8 mouse cellular contexts compared by ENCODE assay signal in the genomic region with DNA sequence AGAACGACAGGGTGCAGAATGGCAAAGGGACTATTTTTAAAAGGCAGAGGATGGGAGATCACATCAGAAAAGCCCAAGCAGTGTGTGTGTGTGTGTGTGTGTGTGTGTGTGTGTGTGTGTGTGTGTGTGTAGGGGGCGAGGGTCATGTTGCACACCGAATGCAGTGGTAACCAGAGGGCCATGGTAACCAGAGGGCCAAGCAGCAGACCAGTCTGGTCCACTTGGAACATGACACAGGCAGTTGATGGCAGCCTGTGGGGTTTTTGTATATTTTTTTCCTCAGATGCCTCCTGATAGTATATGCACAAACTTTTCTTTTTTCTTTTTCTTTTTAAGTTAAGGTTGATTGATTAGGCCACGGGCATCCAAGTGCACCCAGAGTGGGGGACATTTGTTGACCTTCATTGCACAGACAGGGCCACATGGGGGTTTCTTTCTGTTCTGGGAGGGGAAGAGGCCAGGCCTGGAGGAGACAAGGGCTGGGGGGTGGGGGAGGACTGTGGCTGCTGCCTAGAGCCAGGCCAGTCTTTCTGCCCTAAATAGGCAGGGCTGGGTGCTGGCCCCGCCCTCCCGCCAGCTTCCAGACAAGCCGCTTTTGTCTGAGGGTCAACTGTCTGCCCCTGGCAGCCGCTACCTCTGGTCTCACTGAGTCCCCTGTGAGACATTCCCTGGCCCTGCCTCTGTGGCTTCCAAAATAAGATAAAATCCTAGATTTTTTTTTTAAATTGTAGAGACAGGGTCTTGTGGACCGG. TPM values are rescaled to one million over a fixed set of nuclear protein-coding genes. Genes with fewer than 3 reads are reported as not detected.
DNase-seq lines count a peak whose midpoint lies in the region; ATAC-seq lines count a peak whose summit lies in the region.

No protein-coding gene starts in this region.

- no peaks in the 10 kb centered on the region for H3K9me3 ChIP-seq in neural tube, embryonic 15.5 days (replicated peaks)
- H3K9me3 ChIP-seq in forebrain, embryonic 10.5 days: peaks cover 8% of the 10 kb centered on the region; the same call in 1 of the 2 replicates
- H3K9me3 ChIP-seq in hindbrain, embryonic 11.5 days (ENCODE audit: control insufficient read depth, low read length): no peaks in the 10 kb centered on the region
- no peaks in the 10 kb centered on the region for H3K9me3 ChIP-seq in midbrain, embryonic 13.5 days

- no peak for ATAC-seq in neural tube, embryonic 15.5 days (ENCODE audit: low FRiP score)
- peak; percentile 59 for ATAC-seq in hindbrain, embryonic 11.5 days (ENCODE audit: low FRiP score)
- no peak for ATAC-seq in midbrain, embryonic 13.5 days

- H3K27me3 ChIP-seq in neural tube, embryonic 15.5 days (replicated peaks): peaks cover 21% of the 10 kb centered on the region
- peaks cover 22% of the 10 kb centered on the region for H3K27me3 ChIP-seq in forebrain, embryonic 10.5 days (ENCODE audit: poor library complexity, severe bottlenecking)
- H3K27me3 ChIP-seq in hindbrain, embryonic 11.5 days (ENCODE audit: control insufficient read depth, insufficient read depth, low read length): peaks cover 16% of the 10 kb centered on the region
- peaks cover 22% of the 10 kb centered on the region for H3K27me3 ChIP-seq in midbrain, embryonic 13.5 days

- H3K4me2 ChIP-seq in neural tube, embryonic 15.5 days: no peak overlapping the region; the same call in 1 of the 2 replicates
- no peak overlapping the region for H3K4me2 ChIP-seq in hindbrain, embryonic 11.5 days (replicated peaks; ENCODE audit: low read depth, low read length)
- H3K4me2 ChIP-seq in midbrain, embryonic 13.5 days (replicated peaks): no peak overlapping the region

- peak; percentile 85 for DNase-seq in neural tube, embryonic 10.5 days (ENCODE audit: extremely low spot score, low spot score)
- peak; percentile 85 for DNase-seq in forebrain, embryonic 10.5 days (ENCODE audit: extremely low spot score, low spot score)
- DNase-seq in hindbrain, embryonic 11.5 days (ENCODE audit: low spot score): peak; percentile 87
- DNase-seq in right cerebral cortex, adult 18-20 months: no peak
- DNase-seq in cerebellum, adult 18-20 months: no peak
- no peak for DNase-seq in thymus, postnatal 4 days

- no peak overlapping the region for H3K4me3 ChIP-seq in neural tube, embryonic 15.5 days (replicated peaks)
- H3K4me3 ChIP-seq in forebrain, embryonic 10.5 days: peak overlapping the region; percentile 33
- H3K4me3 ChIP-seq in hindbrain, embryonic 11.5 days (ENCODE audit: low read depth, low read length): no peak overlapping the region; the same call in 1 of the 2 replicates
- H3K4me3 ChIP-seq in midbrain, embryonic 13.5 days (replicated peaks): no peak overlapping the region

- no peak overlapping the region for H3K27ac ChIP-seq in neural tube, embryonic 15.5 days (replicated peaks)
- H3K27ac ChIP-seq in forebrain, embryonic 10.5 days: peak overlapping the region; percentile 91
- peak overlapping the region; percentile 88 for H3K27ac ChIP-seq in hindbrain, embryonic 11.5 days (ENCODE audit: low read depth, low read length)
- peak overlapping the region; percentile 63 for H3K27ac ChIP-seq in midbrain, embryonic 13.5 days

- H3K9ac ChIP-seq in neural tube, embryonic 15.5 days (replicated peaks): no peak overlapping the region
- H3K9ac ChIP-seq in hindbrain, embryonic 11.5 days (ENCODE audit: low read depth, low read length): no peak overlapping the region
- peak overlapping the region; percentile 47; the same call in 1 of the 2 replicates for H3K9ac ChIP-seq in midbrain, embryonic 13.5 days (replicated peaks)

- peaks cover 20% of the 10 kb centered on the region for H3K36me3 ChIP-seq in neural tube, embryonic 15.5 days
- peaks cover 56% of the 10 kb centered on the region for H3K36me3 ChIP-seq in forebrain, embryonic 10.5 days (replicated peaks)
- 0 out of 2 replicates have a peak, but pooled peaks cover 2% of the 10 kb centered on the region for H3K36me3 ChIP-seq in hindbrain, embryonic 11.5 days (ENCODE audit: control insufficient read depth, insufficient read depth, low read length)
- H3K36me3 ChIP-seq in midbrain, embryonic 13.5 days: peaks cover 31% of the 10 kb centered on the region

- WGBS in neural tube, embryonic 15.5 days: 20% methylated on average over 9 of the region's 9 CpGs
- 27% methylated on average over 9 of the region's 9 CpGs for WGBS in forebrain, embryonic 10.5 days
- 10% methylated on average over 9 of the region's 9 CpGs for WGBS in hindbrain, embryonic 11.5 days
- WGBS in midbrain, embryonic 13.5 days: 22% methylated on average over 9 of the region's 9 CpGs

- H3K4me1 ChIP-seq in neural tube, embryonic 15.5 days: peaks cover 28% of the 10 kb centered on the region
- H3K4me1 ChIP-seq in forebrain, embryonic 10.5 days: peaks cover 59% of the 10 kb centered on the region
- peaks cover 9% of the 10 kb centered on the region for H3K4me1 ChIP-seq in hindbrain, embryonic 11.5 days (replicated peaks; ENCODE audit: control insufficient read depth, insufficient read depth, low read length)
- peaks cover 30% of the 10 kb centered on the region for H3K4me1 ChIP-seq in midbrain, embryonic 13.5 days (replicated peaks)

RNA-seq across cellular contexts. Expression of a gene that starts 4.9 kb away (rescaled TPM):
- polyA plus RNA-seq in neural tube, embryonic 15.5 days (2015; fragmentation: Nextera tagmentation; extraction: Ambion mirVana): 3.7 and 4.8 TPM in 2 replicates
- 1.9 and 2.2 TPM in 2 replicates for polyA plus RNA-seq in forebrain, embryonic 10.5 days (2016; fragmentation: Nextera tagmentation; extraction: Ambion mirVana)
- polyA plus RNA-seq in hindbrain, embryonic 11.5 days (2014; fragmentation: Nextera tagmentation; extraction: Ambion mirVana): 7.6 and 8.0 TPM in 2 replicates
- polyA plus RNA-seq in midbrain, embryonic 13.5 days (2015; fragmentation: Nextera tagmentation; extraction: Ambion mirVana): 2.8 and 2.9 TPM in 2 replicates

RNA-seq across cellular contexts. Expression of a gene that starts 11.6 kb away (rescaled TPM):
- polyA plus RNA-seq in neural tube, embryonic 15.5 days (2015; fragmentation: Nextera tagmentation; extraction: Ambion mirVana): 4.0 and 4.1 TPM in 2 replicates
- polyA plus RNA-seq in forebrain, embryonic 10.5 days (2016; fragmentation: Nextera tagmentation; extraction: Ambion mirVana): 5.5 and 6.6 TPM in 2 replicates
- 9.0 and 11.0 TPM in 2 replicates for polyA plus RNA-seq in hindbrain, embryonic 11.5 days (2014; fragmentation: Nextera tagmentation; extraction: Ambion mirVana)
- polyA plus RNA-seq in midbrain, embryonic 13.5 days (2015; fragmentation: Nextera tagmentation; extraction: Ambion mirVana): 23.4 and 30.8 TPM in 2 replicates

RNA-seq across cellular contexts. Expression of a gene that starts 26.3 kb away (rescaled TPM):
- polyA plus RNA-seq in neural tube, embryonic 15.5 days (2015; fragmentation: Nextera tagmentation; extraction: Ambion mirVana): 1.1 and 1.3 TPM in 2 replicates
- 0.10 TPM in 2 replicates for polyA plus RNA-seq in forebrain, embryonic 10.5 days (2016; fragmentation: Nextera tagmentation; extraction: Ambion mirVana)
- polyA plus RNA-seq in hindbrain, embryonic 11.5 days (2014; fragmentation: Nextera tagmentation; extraction: Ambion mirVana): 0.56 and 0.81 TPM in 2 replicates
- 0.41 and 0.54 TPM in 2 replicates for polyA plus RNA-seq in midbrain, embryonic 13.5 days (2015; fragmentation: Nextera tagmentation; extraction: Ambion mirVana)

RNA-seq across cellular contexts. Expression of a gene that starts 37.3 kb away (rescaled TPM):
- polyA plus RNA-seq in neural tube, embryonic 15.5 days (2015; fragmentation: Nextera tagmentation; extraction: Ambion mirVana): 5.0 and 8.4 TPM in 2 replicates
- polyA plus RNA-seq in forebrain, embryonic 10.5 days (2016; fragmentation: Nextera tagmentation; extraction: Ambion mirVana): 9.6 and 10.7 TPM in 2 replicates
- 8.8 and 9.4 TPM in 2 replicates for polyA plus RNA-seq in hindbrain, embryonic 11.5 days (2014; fragmentation: Nextera tagmentation; extraction: Ambion mirVana)
- 6.4 and 6.6 TPM in 2 replicates for polyA plus RNA-seq in midbrain, embryonic 13.5 days (2015; fragmentation: Nextera tagmentation; extraction: Ambion mirVana)

RNA-seq across cellular contexts. Expression of a gene that starts 43.9 kb away (rescaled TPM):
- 336 and 404 TPM in 2 replicates for polyA plus RNA-seq in neural tube, embryonic 15.5 days (2015; fragmentation: Nextera tagmentation; extraction: Ambion mirVana)
- polyA plus RNA-seq in forebrain, embryonic 10.5 days (2016; fragmentation: Nextera tagmentation; extraction: Ambion mirVana): 156 and 163 TPM in 2 replicates
- 322 and 337 TPM in 2 replicates for polyA plus RNA-seq in hindbrain, embryonic 11.5 days (2014; fragmentation: Nextera tagmentation; extraction: Ambion mirVana)
- 297 and 325 TPM in 2 replicates for polyA plus RNA-seq in midbrain, embryonic 13.5 days (2015; fragmentation: Nextera tagmentation; extraction: Ambion mirVana)

Comparison
In these comparisons a context has a peak if more than half of its experiments do, and no peak if none do; other contexts are left out.
1. DNase-seq: peak in neural tube, embryonic 10.5 days (single experiment), forebrain, embryonic 10.5 days (single experiment) and hindbrain, embryonic 11.5 days (single experiment); none in right cerebral cortex, adult 18-20 months (single experiment), cerebellum, adult 18-20 months (0 of 2) and thymus, postnatal 4 days (single experiment).